In the genomic region with DNA sequence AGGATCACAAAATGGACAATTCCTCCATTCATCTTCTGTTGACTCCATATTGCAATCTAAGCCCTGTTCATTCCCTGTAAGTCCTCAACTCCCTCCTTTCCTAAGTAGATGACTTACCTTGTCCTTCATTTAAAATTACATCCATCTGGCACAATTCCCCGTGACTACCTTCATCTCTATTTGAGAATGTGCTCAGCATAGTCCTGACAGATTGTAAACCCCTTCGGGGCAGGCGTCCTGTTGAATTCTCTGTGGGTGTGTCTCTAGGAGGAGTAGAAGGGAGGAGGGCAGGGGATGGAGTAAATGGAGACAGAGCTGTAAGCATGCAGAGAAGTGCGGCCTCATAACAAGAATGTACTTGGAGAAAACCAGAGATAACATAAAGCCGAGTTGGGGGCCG, we compare ENCODE assay signal across 16 mouse cellular contexts.
DNase-seq lines count a peak whose midpoint lies in the region; ATAC-seq lines count a peak whose summit lies in the region.
"Had no signal": no experiment of that assay in that cellular context is flagged by ENCODE, and none has a peak within 500 bp of the region (broad histone marks: within the 10 kb centered on the region; RNA-seq: fewer than 3 reads in every experiment).

No protein-coding gene starts in this region.

- H3K9me3 ChIP-seq in heart, embryonic 13.5 days = no peaks in the 10 kb centered on the region
- H3K9me3 ChIP-seq in forebrain, embryonic 15.5 days = no peaks in the 10 kb centered on the region
- H3K9me3 ChIP-seq: embryonic facial prominence, embryonic 12.5 days; forebrain, embryonic 10.5 days had no signal

- H3K27ac ChIP-seq in heart, embryonic 13.5 days (replicated peaks) = peak overlapping the region; percentile 59
- H3K27ac ChIP-seq in forebrain, embryonic 15.5 days (replicated peaks) = no peak overlapping the region
- H3K27ac ChIP-seq: embryonic facial prominence, embryonic 12.5 days; forebrain, embryonic 10.5 days; hindbrain, embryonic 14.5 days; liver, embryonic 14.5 days; macrophage had no signal

- no peaks in the 10 kb centered on the region for H3K36me3 ChIP-seq in heart, embryonic 13.5 days
- H3K36me3 ChIP-seq in forebrain, embryonic 15.5 days = no peaks in the 10 kb centered on the region
- H3K36me3 ChIP-seq: embryonic facial prominence, embryonic 12.5 days; forebrain, embryonic 10.5 days had no signal

- H3K4me3 ChIP-seq in heart, embryonic 13.5 days = no peak overlapping the region
- no peak overlapping the region for H3K4me3 ChIP-seq in forebrain, embryonic 15.5 days
- H3K4me3 ChIP-seq: embryonic facial prominence, embryonic 12.5 days; forebrain, embryonic 10.5 days had no signal

- H3K9ac ChIP-seq in heart, embryonic 13.5 days = no peak overlapping the region
- H3K9ac ChIP-seq in forebrain, embryonic 15.5 days (replicated peaks) = no peak overlapping the region
- H3K9ac ChIP-seq: embryonic facial prominence, embryonic 12.5 days; hindbrain, embryonic 14.5 days; liver, embryonic 14.5 days had no signal

- no peak for DNase-seq in heart, adult 9 months (ENCODE audit: low spot score in 2 of 2)
- peak; percentile 37 for DNase-seq in left cerebral cortex, postnatal 4 days
- DNase-seq in left cerebral cortex, postnatal 36 days (ENCODE audit: low spot score in 2 of 2) = no peak
- DNase-seq in cerebellum, adult 9-11 months = peak; percentile 75
- DNase-seq: B cell, adult 2 months; layer of hippocampus, postnatal 36 days; thymus, postnatal 14 days had no signal

- no peak for ATAC-seq in heart, embryonic 13.5 days (ENCODE audit: extremely low read depth, insufficient number of reproducible peaks, low FRiP score, low TSS enrichment)
- 0 out of 2 replicates have a peak, but pooled peaks have one; percentile 12 for ATAC-seq in cerebellum, adult (ENCODE audit: insufficient number of reproducible peaks, low FRiP score, low TSS enrichment)
- no peak for ATAC-seq in erythroid progenitor cell, adult 5-6 weeks (replicated peaks; ENCODE audit: low FRiP score, poor library complexity, severe bottlenecking)
- ATAC-seq in forebrain, embryonic 15.5 days (replicated peaks) = no peak

- no peak overlapping the region for H3K4me2 ChIP-seq in heart, embryonic 13.5 days
- H3K4me2 ChIP-seq in forebrain, embryonic 15.5 days (replicated peaks) = no peak overlapping the region
- H3K4me2 ChIP-seq: embryonic facial prominence, embryonic 12.5 days; hindbrain, embryonic 14.5 days had no signal

- H3K4me1 ChIP-seq in heart, embryonic 13.5 days = peaks cover 17% of the 10 kb centered on the region
- peaks cover 8% of the 10 kb centered on the region; the same call in 1 of the 2 replicates for H3K4me1 ChIP-seq in forebrain, embryonic 15.5 days
- H3K4me1 ChIP-seq: embryonic facial prominence, embryonic 12.5 days; forebrain, embryonic 10.5 days had no signal

- 62% methylated on average over 6 of the region's 6 CpGs for WGBS in heart, embryonic 13.5 days
- WGBS in forebrain, embryonic 15.5 days = 82% methylated on average over 6 of the region's 6 CpGs

- intact Hi-C loops in left cerebral cortex, postnatal 4 days (cut with DNase I) = no loop called here
- intact Hi-C loops in left cerebral cortex, postnatal 36 days (cut with DNase I) = no loop called here

- no peaks in the 10 kb centered on the region for H3K27me3 ChIP-seq in heart, embryonic 13.5 days (replicated peaks)
- no peaks in the 10 kb centered on the region for H3K27me3 ChIP-seq in forebrain, embryonic 15.5 days
- H3K27me3 ChIP-seq: embryonic facial prominence, embryonic 12.5 days had no signal

Comparison
In these comparisons a context has a peak if more than half of its experiments do, and no peak if none do; other contexts are left out.
1. DNase-seq: peak in left cerebral cortex, postnatal 4 days (single experiment) and cerebellum, adult 9-11 months (single experiment); none in heart, adult 9 months (0 of 2) and left cerebral cortex, postnatal 36 days (0 of 2).